Mouse (Mus musculus): ENCODE data around the gene Gstcd.

DNA sequence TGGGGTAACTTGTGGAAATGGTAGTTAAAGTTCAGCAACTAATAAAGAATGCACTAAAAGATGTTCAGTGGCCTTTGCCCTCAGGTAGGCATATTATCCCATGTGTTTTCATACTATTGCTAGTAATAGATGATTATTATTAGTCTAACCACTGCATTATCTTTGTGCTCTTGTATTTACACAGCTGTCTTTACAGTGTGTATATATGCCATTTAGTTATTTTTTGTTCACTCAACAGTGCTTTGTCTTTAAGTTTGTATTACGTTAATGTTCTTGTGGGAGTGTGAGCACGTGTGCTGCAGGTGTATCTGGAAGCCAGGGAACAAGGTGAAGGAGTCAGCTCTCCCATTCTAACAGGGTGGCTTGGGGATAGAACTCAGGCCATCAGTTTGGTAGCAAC, 7.1 kb upstream of the Gstcd start:
- no peak for TF ChIP-seq CTCF (IDR thresholded peaks at IDR 0.05)
- TF ChIP-seq EP300 (IDR thresholded peaks at IDR 0.05) = no peak

Measured in lung, postnatal 0 days (tissue).